Mouse (Mus musculus) spleen, adult 2 months (tissue): ENCODE measurements at regions not wholly inside any gene's neighbourhood (a gene's known extent, or its start where the extent isn't known, plus 50 kb on each side); places are given as distances from the start of the nearest gene placed in this dataset.

ENCODE experiments used
- CTCF ChIP-seq: fragments of 200-500 bp; IDR thresholded peaks from 2 replicates; pipeline ENCODE4 v1.5.1; 2011; ENCODE audit warnings: mild to moderate bottlenecking, inconsistent platforms; ENCODE audit not compliant: insufficient read depth, insufficient read length, insufficient replicate concordance; ENCODE audit errors: extremely low read depth
- POLR2A ChIP-seq: fragments of 200-500 bp; IDR thresholded peaks from 2 replicates; pipeline ENCODE4 v1.6.1; 2011; ENCODE audit warnings: low read depth, low read length, inconsistent platforms

GRCm38 (mm10) chr3:37836749-37837148 lies 112.5 kb upstream of the Gm5148 start:
- no peak for TF ChIP-seq CTCF
- TF ChIP-seq POLR2A, result no peak
